In the genomic region with DNA sequence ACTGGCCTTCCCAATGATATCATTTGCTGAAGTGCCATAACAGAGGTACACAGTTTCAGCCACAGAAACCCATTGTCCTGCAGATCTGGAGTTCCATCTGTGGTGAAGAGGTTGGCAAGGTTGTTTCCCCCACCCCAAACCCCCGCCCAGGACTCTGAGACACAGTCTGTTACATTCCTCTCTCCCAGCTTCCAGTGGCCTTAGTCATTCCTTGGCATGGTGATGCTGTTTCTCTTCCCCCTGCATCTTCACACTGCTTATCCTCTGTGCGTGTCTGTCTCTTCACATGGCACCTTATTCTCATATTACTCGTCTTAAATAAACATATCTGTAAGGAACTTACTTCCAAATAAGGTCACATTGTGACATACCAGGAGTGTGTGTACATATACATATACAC, we compare ENCODE assay signal across 28 mouse cellular contexts.
DNase-seq lines count a peak whose midpoint lies in the region; ATAC-seq and TF ChIP-seq lines count a peak whose summit lies in the region.
"Had no signal": no experiment of that assay in that cellular context is flagged by ENCODE, and none has a peak within 500 bp of the region (broad histone marks: within the 10 kb centered on the region; RNA-seq: fewer than 3 reads in every experiment).

No protein-coding gene starts in this region.

- 40% methylated on average over 3 of the region's 3 CpGs for WGBS in lung, adult 2 months
- WGBS in midbrain, embryonic 13.5 days, result 90% methylated on average over 3 of the region's 3 CpGs

- H3K36me3 ChIP-seq in myocyte (ENCODE audit: control insufficient read depth, insufficient read depth), result no peaks in the 10 kb centered on the region
- H3K36me3 ChIP-seq in midbrain, embryonic 13.5 days, result no peaks in the 10 kb centered on the region
- H3K36me3 ChIP-seq: forebrain, embryonic 10.5 days; heart, embryonic 10.5 days; heart, embryonic 13.5 days had no signal

- no peak for ATAC-seq in midbrain, embryonic 13.5 days
- ATAC-seq: CD4-positive, CD25-positive, alpha-beta regulatory T cell, adult 4 months; forebrain, embryonic 13.5 days; forebrain, embryonic 16.5 days; hindbrain, postnatal 0 days; inflammation-experienced regulatory T-cells, adult 6 months; intestine, embryonic 16.5 days had no signal

- peak overlapping the region; percentile 26 for H3K4me2 ChIP-seq in myocyte (ENCODE audit: low read depth)
- no peak overlapping the region for H3K4me2 ChIP-seq in midbrain, embryonic 13.5 days (replicated peaks)
- H3K4me2 ChIP-seq: forebrain, embryonic 13.5 days; heart, embryonic 13.5 days; hindbrain, embryonic 14.5 days had no signal

- no peaks in the 10 kb centered on the region; the same call in 1 of the 2 replicates for H3K4me1 ChIP-seq in lung, adult 2 months (ENCODE audit: control insufficient read depth, insufficient read depth, low read length)
- no peaks in the 10 kb centered on the region for H3K4me1 ChIP-seq in midbrain, embryonic 13.5 days (replicated peaks)
- H3K4me1 ChIP-seq: forebrain, embryonic 10.5 days; forebrain, embryonic 13.5 days; heart, embryonic 10.5 days; heart, embryonic 13.5 days had no signal

- H3K9ac ChIP-seq in midbrain, embryonic 13.5 days (replicated peaks), result no peak overlapping the region
- H3K9ac ChIP-seq: forebrain, embryonic 13.5 days; heart, embryonic 13.5 days; hindbrain, embryonic 14.5 days had no signal

- no peak overlapping the region for H3ac ChIP-seq in myocyte (ENCODE audit: control insufficient read depth, insufficient read length)

- TF ChIP-seq POLR2A in lung, adult 2 months (IDR thresholded peaks at IDR 0.05; ENCODE audit: borderline replicate concordance, extremely low read depth, low read depth, low read length), result no peak
- TF ChIP-seq POLR2A in myocyte (IDR thresholded peaks at IDR 0.05; ENCODE audit: insufficient read length, low read depth), result no peak

- no peaks in the 10 kb centered on the region for H3K9me3 ChIP-seq in midbrain, embryonic 13.5 days
- H3K9me3 ChIP-seq: forebrain, embryonic 10.5 days; forebrain, embryonic 13.5 days; heart, embryonic 10.5 days had no signal

- H3K79me2 ChIP-seq in myocyte (ENCODE audit: control insufficient read depth, insufficient read depth), result no peaks in the 10 kb centered on the region

- DNase-seq in lung, postnatal 10 days, result peak; percentile 5
- DNase-seq in lung, adult 2 months, result no peak
- DNase-seq in 3T3-L1 (ENCODE audit: low read depth, low spot score), result peak; percentile 98
- DNase-seq in Muller cell, postnatal 12 days (ENCODE audit: inconsistent ontology term), result peak; percentile 98
- no peak for DNase-seq in cerebellum, postnatal 4 days (ENCODE audit: low spot score in 2 of 2)
- DNase-seq: adrenal gland, adult 2 months; adrenal gland, postnatal 14 days; B cell, adult 2 months; cerebellum, adult 11 months; cerebellum, adult 2 months; cerebellum, adult 9-11 months; cerebellum, postnatal 36 days; gastrocnemius, postnatal 14 days; heart, adult 18-20 months; heart, postnatal 14 days; heart, postnatal 4 days had no signal

- TF ChIP-seq CTCF in lung, adult 2 months (IDR thresholded peaks at IDR 0.05; ENCODE audit: insufficient read depth, low read length), result no peak

- H3K27ac ChIP-seq in midbrain, embryonic 13.5 days, result no peak overlapping the region
- H3K27ac ChIP-seq: forebrain, embryonic 10.5 days; forebrain, embryonic 13.5 days; heart, embryonic 10.5 days; heart, embryonic 13.5 days; hindbrain, embryonic 14.5 days; hindbrain, postnatal 0 days had no signal

- H3K4me3 ChIP-seq in lung, adult 2 months (replicated peaks; ENCODE audit: extremely low read depth, low read depth, low read length), result no peak overlapping the region
- no peak overlapping the region for H3K4me3 ChIP-seq in myocyte
- H3K4me3 ChIP-seq in midbrain, embryonic 13.5 days (replicated peaks), result no peak overlapping the region
- H3K4me3 ChIP-seq: forebrain, embryonic 10.5 days; forebrain, embryonic 13.5 days; heart, embryonic 10.5 days; heart, embryonic 13.5 days had no signal

- no peaks in the 10 kb centered on the region for H3K27me3 ChIP-seq in myocyte (ENCODE audit: control insufficient read depth, insufficient read depth, insufficient read length)
- H3K27me3 ChIP-seq in midbrain, embryonic 13.5 days, result no peaks in the 10 kb centered on the region
- H3K27me3 ChIP-seq: forebrain, embryonic 13.5 days; heart, embryonic 13.5 days had no signal

TF ChIP-seq in myocyte, 11 proteins besides CTCF, POLR2A, EP300 and RAD21:
- TF ChIP-seq E2F4 (IDR thresholded peaks at IDR 0.05; ENCODE audit: insufficient read depth), result no peak
- TF ChIP-seq MYOD1 (IDR thresholded peaks at IDR 0.05; ENCODE audit: control insufficient read depth in 1 of 3, insufficient read length in 2 of 3, low read depth in 2 of 3), result peak in 1 of 3 experiments; percentile 34
- no peak for TF ChIP-seq REST (IDR thresholded peaks at IDR 0.05; ENCODE audit: insufficient read depth, insufficient read length)
- TF ChIP-seq USF1 (IDR thresholded peaks at IDR 0.05; ENCODE audit: low read depth), result no peak

Comparison
In these comparisons a context has a peak if more than half of its experiments do, and no peak if none do; other contexts are left out.
1. DNase-seq: peak in lung, postnatal 10 days (single experiment), 3T3-L1 (single experiment) and Muller cell, postnatal 12 days (single experiment); none in lung, adult 2 months (single experiment) and cerebellum, postnatal 4 days (0 of 2).